Mouse (Mus musculus) spleen, adult 2 months (tissue): ENCODE measurements around the gene Vill.

Source experiments
- CTCF ChIP-seq: fragments of 200-500 bp; IDR thresholded peaks from 2 replicates; pipeline ENCODE4 v1.5.1; 2011; ENCODE audit warnings: mild to moderate bottlenecking, inconsistent platforms; ENCODE audit not compliant: insufficient read depth, insufficient read length, insufficient replicate concordance; ENCODE audit errors: extremely low read depth
- POLR2A ChIP-seq: fragments of 200-500 bp; IDR thresholded peaks from 2 replicates; pipeline ENCODE4 v1.6.1; 2011; ENCODE audit warnings: low read depth, low read length, inconsistent platforms

DNA sequence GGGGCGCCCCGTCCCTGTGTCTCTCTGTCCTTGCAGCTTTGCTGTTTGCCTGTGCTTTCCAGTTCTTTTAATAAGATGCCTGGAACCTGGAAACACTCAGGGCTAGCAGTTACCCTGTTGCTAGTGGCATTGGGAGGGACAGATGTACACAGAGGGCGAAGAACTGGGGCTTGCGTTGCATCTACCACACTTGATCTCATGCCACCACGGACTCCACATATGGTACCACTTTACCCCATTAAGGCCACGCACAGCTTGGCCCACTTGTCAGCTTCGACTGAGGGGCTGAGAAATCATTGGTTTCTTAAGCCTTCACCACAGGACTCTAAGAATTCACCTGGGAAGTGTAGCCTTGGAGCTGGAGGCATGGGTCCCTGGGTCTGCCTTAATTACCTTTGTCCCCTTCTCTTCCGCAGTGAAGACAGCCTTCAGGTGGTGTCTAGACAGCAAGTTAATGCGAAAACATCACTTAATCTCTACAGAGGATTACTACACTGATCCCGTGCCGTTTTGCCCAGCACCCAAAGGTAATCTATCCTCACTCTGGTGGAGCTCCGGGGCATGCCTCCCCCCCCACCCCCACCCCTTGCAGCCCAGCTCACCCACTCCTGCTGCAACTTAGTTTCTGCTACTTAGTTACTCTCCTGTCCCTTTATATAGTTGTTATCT, 57.2 kb downstream of the Vill start:
- TF ChIP-seq CTCF, result no peak
- no peak for TF ChIP-seq POLR2A
